Mouse (Mus musculus) T-cell, adult 2 months (primary cell): ENCODE results near the gene Fam168a.

Experiments
- DNase-seq: peaks from one replicate; pipeline ENCODE4 v3.0.0; 2022; ENCODE audit warnings: low spot score

Gene Fam168a

DNA sequence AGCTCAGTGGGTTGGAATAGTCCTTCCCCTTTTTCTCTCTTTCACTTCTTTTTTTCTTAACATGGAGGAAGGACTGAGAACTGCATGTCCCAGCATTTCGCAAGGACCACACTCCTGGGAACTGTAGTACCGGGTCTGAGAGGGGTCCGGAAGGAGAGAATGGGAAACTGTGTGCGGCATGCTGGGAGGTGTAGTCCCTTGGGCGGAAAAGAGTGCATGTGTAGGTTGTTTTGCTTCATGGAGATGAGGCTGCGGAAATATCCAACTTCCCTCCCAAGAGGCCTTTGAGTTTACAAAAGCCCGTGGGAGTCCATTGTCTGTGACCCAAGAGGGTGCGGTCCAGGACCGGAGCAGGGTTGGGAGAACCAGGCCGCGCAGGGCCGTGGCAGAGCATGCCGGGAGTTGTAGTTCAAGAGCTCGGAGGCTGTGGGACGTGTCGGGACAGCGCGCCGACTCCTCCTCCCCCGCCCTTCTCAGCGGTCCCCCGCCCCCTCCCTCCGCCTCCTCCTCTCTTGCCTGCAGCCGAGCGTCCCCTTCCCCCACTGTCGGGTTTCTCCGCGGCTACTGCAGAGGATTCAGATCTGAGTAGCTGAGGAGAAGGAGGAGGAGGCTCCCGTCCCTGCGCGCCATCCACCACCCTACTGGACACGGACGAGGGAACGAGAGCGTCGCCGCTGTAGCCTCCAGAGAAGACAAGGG is at the start of gene Fam168a:
Gene Fam168a (plus strand): TSS at position 493 of the 699 bp plus-strand sequence.
- peak; percentile 91 for DNase-seq

DNA sequence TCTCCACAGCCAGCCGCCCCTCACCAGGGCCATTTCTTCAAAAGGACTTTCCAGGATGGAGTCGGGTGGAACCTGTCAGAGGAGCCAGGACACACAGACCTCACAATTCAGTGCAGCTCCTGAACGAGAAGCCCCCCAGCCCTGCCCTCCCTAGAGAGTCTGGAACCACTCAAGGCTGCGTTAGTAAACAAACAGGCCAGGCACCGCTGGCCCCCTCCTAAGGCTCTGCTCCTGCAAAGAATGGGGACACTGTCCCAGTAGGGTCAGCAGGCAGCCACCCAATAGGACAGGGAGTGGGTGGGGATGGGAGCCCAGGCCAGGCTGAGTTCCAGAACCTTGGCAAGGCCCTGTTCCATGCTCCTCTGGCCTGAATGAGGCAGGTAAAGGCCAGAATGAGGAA is 49.7 kb upstream of the Fam168a start:
- no peak for DNase-seq

DNA sequence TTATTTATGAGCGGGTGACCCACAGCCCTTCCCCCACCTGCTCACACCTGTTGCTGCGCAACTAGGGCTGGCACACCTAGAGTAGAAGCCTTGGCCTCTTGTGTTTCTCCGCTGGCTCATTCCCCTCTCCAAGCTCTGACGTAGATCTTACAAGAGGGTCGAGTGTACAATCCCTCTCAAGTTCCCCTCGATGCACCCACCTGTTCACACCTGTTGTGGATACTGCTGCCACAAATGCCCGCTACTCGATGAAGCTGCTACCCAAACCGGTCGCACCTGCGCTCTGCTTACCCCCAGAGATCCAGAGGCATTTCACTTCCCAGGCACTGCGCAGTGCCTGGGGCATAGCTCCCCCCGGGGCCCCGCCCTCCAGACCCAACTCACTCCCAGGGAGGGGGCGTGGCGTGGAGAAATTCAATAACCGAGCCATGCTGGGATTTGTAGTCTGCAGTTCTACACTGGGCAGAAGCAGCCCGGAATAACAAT is 48.3 kb upstream of the Fam168a start:
- DNase-seq: no peak

DNA sequence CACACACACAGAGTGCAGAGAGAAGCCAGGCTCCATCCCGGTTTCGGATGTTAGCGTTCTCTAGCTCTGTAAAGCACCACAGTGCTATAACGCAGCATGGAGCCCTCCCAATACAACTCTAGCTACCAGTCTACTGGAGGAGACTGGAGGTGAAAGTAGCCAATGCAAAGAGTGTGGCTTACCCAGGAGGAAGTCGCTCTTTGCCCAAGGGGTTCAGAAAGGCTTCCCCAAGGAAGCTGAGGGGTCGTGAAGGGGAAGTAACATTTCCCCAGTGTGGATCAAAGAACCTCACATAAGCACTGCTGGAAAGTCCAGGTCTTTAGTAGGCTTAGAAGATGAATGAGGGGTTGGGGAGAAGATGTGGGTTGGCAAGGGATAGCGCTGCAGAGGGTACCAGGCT is 45.2 kb upstream of the Fam168a start:
- no peak for DNase-seq

DNA sequence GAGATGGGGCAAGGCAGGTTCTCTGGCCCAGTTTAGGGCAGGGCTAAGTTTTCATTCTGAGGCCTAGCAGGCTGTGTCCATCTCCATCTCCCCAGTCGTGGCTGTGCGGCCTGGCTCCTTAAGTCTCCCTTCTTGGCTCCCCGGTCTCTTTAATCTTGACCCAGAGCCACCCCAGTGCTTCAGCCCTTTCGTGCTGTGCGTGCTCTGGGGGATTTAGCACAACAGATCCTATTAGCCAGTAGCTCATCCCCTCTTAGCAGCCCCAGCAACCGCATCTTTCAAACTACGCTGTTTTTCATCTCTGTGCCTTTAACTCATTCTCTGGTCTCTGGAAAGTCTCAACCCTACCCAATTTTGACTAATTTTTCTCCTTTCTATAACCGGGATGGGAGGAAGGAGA is 44.2 kb upstream of the Fam168a start, which contains the start of gene Plekhb1:
Gene Plekhb1 (minus strand): TSS at position 184 of the 400 bp plus-strand sequence.
- no peak for DNase-seq

DNA sequence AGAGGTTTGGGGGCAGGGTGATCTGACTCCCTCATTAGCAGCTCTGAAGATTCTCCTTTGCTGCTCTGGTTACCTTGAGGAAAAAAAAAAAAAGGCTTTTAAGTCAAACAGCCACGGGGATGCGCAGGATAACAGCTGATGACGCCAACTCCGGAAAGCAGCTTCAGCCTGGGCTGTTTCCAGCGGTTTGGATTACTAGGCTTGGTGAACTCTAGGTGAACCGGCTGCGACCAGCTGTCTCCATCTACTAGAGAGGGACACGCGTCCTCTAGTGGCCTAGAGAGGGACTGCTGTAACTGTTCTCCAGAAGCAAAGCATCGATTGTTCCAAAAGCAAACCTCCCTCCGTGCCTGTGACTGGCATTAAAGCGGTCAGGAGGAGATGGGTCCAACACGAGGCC is 43.2 kb upstream of the Fam168a start:
- DNase-seq: peak; percentile 91

DNA sequence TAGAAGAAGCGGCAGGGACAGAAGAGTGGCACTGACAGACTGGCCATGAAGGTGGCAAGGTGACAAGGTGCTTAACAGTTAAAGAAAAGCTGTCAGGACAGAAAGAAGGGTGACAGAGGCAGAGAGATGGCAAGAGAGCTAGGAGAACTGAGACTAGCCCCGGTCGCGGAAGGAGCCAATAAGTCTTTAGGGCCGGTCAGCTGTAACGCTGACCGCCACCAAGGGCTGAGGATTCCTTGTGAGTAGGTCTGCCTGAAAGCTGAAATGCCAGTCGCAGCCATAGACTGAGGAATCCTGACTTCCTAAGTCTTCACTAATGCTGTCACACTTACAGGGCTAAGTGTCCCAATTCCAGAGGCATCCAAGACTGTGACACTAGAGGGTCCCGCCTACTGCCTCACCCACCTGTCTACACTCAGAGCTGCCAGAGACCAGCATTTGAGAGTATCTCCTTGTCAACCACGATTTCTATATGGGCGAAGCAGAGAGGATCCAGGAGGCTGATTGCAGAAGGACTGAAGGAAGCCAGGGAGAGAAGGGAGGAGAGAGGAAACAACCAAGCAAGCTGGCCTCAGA is 42.6 kb upstream of the Fam168a start:
- DNase-seq: no peak

DNA sequence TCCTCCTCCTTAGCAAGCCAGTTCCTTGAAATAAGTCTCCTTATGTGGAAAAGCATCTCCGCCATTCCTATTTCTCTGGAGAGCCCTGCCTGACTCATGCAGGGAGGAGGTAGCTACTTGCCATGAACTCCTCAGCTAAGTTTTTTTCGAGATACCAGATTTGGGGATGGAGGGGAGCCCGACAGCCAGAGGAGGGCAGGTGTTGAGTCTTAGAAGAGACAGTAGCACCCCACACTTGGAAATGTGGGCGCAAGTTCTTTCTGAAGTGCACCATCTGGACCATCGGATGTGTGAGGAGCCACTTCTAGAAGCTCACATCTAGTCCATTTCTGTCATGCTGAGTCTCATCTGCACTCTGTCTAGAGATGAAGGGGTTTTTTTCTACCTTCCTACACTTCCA is 35.8 kb upstream of the Fam168a start:
- no peak for DNase-seq

DNA sequence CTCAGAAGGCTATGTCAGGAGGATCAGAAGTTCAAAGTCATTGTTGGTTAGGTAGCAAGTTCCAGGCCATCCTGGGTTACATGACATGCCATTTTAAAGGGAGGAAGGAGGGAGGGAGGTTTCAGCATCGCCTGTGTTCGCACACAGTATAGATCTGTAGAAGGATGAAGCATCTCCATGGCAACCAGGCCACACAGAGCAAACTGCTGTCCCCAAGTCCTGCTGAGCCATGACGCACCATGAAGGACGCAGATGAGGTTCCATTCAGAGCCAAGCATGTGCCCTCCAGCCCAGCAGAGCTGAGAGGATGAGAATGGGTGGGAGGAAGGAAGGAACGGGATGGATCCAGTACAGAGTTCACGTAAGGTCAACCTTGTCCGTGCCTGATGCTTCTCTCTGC is 33.0 kb upstream of the Fam168a start:
- DNase-seq: no peak

DNA sequence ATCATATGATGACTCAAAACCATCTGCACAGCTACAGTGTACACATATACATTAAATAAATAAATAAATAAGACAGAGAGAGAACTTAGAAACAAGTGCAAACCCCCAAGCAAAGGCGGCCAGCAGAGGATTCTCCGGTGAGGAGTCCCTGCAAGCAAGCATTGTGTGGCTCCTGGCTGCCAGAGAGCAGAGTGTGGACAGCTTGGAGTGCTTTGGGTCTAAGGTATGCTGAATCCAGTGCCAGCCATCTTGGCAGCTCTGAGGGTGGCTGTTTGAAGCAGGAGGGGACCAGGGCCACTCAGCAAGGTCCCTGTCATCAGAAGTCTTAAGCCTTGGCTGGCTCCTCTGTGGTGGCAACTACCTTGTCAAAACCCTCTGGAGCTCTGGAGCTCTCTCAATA is 31.5 kb upstream of the Fam168a start:
- DNase-seq: no peak

DNA sequence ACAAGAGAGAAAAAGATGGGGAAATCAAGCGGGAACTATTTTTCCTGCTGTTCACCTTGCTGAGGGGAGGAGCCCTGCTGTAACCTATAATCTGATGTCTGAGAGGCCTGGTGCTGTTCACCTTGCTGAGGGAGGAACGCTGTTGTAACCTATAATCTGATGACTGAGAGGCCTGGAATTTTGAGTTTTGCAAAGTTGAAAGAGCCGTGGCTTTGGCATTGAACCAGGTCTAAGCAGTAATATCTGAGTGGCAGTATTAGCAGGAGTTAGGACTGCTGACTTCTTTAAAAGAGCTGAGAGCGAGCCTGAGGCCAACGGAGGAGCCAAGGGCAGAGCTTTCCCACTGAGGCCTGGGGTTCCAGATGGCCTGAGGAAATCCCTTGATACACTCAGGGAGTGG is 28.4 kb upstream of the Fam168a start:
- no peak for DNase-seq

DNA sequence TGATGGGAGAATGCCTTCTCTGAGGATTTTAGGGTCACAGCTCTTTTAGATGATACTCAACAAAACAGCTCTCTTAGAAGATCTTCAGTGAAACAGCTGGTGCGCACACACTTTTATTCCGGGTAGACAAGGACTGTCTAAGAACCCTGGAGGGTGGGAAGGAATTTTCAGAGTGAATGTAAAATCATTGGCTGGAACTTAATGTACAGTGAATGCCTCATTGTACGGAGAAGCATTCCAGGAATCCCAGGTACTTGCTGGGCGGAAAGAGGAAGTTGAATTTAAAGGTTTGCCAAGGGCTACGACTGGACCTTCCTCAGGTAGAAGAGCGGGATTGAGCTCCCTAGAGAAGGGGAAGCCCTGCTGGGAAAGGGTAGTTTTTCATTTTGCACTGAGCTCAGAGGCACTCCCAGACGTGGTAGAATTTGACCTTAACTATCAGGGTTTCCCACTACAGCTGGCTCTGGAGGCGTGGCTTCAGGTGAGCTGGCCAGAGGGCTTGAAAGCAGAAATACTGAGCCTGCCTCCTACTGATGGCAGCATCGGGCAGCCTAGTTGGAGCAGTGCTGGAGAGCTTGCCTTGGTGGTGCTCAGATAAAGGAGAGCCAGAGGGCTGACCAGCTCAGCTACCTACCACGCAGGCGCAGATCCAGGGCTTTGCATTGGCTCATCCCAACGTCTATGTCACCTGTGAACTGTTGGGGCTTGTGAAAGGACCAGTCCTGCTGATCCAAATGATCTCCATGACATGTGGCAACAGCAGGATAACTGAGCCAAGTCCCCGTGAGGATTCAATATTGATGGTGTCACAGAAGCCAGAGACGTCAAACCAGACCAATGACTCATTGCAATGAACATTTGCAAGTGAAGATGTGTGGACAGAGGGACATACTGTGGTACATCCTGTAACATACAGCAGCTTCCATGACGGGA is 27.2 kb upstream of the Fam168a start:
- DNase-seq: no peak

DNA sequence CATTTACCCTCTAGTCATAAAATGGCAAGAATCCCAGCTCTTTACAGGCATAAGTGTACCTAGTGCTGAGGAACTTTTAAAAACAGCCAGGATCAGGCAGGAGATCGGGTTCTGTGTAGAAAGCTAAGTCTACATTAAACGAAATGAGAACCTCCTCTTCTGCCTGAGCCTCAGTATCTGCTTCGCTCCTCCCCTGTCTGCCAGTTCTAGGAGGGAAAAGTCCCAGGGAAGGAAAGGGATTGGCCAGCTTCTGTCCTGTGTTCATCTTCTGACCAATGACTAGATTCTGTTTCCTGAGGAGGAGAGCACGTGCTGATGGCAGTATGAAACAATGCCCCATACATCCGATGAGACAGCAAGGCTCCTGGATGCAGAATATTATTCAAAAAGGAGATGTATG is 25.3 kb upstream of the Fam168a start:
- DNase-seq: no peak

DNA sequence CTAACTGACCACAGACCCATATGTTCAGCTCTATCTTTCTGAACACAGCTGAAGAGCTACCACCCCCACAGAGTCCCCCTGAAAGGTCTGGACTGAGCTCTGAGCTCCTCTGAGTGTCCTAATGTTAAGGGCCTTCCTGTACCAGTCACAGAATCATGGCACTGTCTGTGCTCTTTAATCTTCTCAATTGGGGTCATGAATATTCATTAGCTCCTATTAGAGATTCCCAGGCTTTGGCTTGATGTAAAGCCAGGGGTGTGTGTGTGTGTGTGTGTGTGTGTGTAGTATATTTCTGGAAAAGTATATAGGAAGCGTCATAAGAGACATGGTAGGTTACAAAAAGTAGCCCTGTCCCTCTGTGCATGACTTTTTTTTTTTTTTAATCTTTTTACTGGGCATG is 23.2 kb upstream of the Fam168a start:
- DNase-seq: no peak

DNA sequence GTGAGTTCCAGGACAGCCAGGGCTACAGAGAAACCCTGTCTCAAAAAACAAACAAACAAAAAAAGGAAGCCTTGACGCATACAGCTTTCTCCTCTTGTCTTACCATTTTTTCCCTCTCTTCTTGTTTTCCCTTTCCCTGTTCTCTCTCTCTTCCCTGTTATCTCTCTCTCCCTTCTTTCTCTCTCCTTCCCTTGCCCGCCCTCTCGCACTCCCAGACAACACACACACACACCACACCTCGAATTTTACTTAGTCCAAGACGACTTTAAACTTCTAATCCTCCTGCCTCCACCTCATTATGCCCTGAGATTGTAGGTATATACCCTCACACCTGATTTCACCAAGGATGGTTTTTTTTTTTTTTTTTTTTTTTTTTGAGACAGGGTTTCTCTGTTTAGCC is 22.4 kb upstream of the Fam168a start:
- DNase-seq: no peak

DNA sequence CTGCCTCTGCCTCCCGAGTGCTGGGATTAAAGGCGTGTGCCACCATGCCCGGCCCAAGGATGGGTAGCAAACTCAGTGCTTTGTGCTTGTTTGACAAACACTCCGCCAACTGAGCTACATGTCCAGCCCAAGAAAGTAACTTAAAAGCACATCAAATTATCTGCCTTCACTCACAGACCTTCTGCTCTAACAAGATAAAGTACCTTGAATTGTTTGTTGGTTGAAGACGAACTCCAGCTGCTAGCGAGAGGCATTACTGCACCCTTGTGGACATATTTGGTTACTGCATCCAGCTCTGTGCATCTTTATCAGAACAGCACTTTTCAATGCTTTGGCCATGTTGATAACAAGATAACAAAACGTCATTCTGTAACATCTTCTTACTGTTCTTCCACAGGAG is 21.9 kb upstream of the Fam168a start:
- peak; percentile 55 for DNase-seq

DNA sequence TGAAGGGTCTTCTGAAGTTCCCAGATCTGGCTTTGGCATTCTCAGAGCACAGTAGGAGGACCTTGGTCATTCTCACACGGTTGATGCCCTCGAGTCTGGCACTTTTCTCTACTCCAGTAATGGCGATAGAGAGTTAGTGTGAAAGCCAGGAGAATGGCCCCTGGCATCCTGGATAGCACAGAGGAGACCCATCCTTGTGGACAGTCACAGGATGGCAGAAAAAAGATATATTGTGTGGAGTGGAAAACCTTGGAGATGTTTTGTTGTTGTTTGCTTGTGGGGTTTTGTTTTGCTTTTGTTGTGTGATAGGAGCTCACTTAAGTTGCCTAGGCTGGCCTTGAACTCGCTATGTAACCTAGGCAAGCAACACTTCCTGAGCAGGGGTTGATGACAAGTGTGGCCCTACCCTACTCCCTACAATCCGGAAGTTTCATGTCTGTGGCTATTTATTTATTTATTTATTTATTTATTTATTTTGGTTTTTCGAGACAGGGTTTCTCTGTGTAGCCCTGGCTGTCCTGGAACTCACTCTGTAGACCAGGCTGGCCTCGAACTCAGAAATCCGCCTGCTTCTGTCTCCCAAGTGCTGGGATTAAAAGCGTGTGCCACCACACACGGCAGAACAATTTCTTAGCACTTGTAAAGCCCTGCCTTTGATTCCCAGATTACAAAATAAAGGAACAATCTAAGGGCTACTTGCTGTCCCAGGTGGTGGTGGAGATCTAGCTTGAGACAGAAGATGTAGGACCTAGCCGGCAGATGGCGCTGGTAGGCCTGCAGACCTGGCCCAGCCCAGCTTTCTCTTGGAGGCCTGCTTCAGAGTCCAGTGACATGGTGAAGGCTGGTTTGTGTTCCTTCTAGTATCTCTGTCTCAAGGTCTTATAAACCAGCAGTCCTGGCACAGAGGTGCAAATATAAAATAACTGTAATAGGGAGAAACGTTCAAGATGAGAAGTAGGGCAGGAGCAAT is 21.1 kb upstream of the Fam168a start:
- peak; percentile 63 for DNase-seq

DNA sequence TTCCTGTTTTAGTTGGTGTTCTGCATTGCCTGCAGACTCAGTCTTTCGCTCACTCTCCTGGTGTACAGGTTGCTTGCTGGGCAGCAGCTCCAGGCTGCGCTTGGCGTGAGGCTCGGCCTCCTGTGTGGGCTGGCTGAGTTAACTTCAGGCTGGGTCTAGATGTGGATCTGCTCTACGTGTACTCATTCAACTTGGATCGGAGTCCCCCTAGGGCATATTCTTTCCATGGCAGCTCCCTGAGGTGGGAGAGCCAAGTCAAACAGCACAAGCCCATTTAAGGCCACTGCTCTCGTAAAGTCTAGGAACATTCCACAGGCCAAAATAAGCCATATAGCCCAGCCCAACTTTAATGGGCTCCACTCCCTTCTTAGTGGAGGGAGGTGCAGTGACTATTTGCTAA is 18.0 kb upstream of the Fam168a start:
- DNase-seq: no peak

DNA sequence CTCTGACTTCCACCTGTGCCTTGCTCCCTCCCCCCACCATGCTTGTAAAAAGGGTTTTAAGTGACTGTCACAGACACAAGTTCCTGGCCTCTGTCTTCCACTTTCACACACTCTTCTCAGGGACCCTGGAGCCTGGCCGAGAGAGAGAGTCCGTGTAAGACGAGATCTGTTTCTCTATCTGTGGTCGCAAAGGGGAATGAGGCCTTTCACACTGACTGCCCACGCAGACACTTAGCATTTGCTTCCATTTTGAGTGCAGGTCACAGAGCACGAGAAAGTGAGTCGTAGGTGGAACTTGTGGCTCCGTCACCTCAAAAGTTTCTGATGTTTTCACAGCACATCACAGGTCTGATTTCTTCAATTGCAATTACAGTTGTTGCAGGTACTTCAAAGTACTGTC is 13.2 kb upstream of the Fam168a start:
- DNase-seq: no peak

DNA sequence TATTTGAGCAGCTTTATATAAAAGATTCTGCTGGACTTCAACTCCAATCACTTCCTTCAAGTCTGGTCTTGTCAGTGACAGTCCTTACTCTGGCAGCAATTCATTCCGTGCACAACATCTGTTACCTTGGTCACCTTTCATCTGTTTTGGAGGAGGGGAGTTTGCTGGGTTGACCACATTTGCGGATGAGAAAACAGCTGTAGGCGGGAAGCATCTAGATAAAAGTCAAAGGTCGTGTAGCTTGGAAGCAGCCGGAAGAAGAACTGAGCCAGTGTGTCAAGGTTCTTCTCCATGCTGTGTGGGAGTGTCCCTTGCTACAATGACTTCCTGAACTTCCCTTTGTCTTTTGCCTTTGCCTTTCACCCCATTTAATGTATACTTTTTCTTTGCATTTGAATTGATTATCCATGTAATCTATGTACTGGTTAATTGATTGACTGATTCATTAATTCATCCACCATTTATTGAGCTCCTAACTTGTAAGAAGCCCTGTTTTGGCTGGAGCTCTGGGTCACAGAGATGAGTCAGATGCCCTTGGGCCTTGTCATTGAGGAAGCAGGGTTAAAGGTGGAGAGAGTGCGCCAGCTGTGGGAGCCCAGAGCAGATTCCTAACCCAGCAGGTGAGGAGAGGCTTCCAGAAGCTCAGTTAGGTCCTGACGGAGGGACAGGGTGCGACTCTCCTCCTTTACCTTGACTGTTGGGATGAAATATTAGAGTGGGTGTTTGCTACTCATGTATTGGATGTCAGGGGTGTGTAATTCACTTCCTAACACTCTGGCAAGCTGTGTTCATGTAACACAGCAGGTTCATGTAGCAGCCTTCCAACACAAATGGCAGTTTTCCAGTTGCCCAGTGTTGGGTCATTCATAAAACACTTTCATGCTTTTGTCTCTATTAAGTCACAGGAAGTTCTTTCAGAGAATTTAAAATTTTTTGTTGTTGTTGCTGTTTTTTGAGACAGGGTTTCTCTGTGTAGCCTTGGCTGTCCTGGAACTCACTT is 6.4 kb upstream of the Fam168a start:
- DNase-seq: peak; percentile 65
